Mouse (Mus musculus): ENCODE data around the gene Gper1.
A peak's percentile ranks its signal among the peaks of the same experiment; 100 is the strongest.
"Not testable (repeated sequence)": the region's sequence is repeated elsewhere in the genome, so short reads cannot be mapped to it uniquely, and the experiment has no call there.

The Gper1 gene

GRCm38 (mm10) chr5:139390324-139391119, 32.4 kb upstream of the Gper1 start:
- not testable (repeated sequence) for DNase-seq (ENCODE audit: low spot score in 2 of 2)

GRCm38 (mm10) chr5:139391309-139391990, 31.5 kb upstream of the Gper1 start:
- DNase-seq (ENCODE audit: low spot score in 2 of 2): no peak

- DNase-seq (ENCODE audit: low spot score in 2 of 2): no peak
These were observed 30.4 kb upstream of the Gper1 start for GRCm38 (mm10) chr5:139392219-139393196.

GRCm38 (mm10) chr5:139393197-139393588, 29.8 kb upstream of the Gper1 start:
- DNase-seq (ENCODE audit: low spot score in 2 of 2): no peak

GRCm38 (mm10) chr5:139394399-139394798, 28.6 kb upstream of the Gper1 start:
- no peak for DNase-seq (ENCODE audit: low spot score in 2 of 2)

GRCm38 (mm10) chr5:139395528-139395927, 27.4 kb upstream of the Gper1 start:
- no peak for DNase-seq (ENCODE audit: low spot score in 2 of 2)

- DNase-seq (ENCODE audit: low spot score in 2 of 2): no peak
These were observed 25.5 kb upstream of the Gper1 start for GRCm38 (mm10) chr5:139397359-139397916.

- DNase-seq (ENCODE audit: low spot score in 2 of 2): peak; percentile 87
These were observed 24.8 kb upstream of the Gper1 start for GRCm38 (mm10) chr5:139397959-139398753.

GRCm38 (mm10) chr5:139398786-139399185, 24.2 kb upstream of the Gper1 start:
- no peak for DNase-seq (ENCODE audit: low spot score in 2 of 2)

GRCm38 (mm10) chr5:139399991-139400390, 23.0 kb upstream of the Gper1 start:
- DNase-seq (ENCODE audit: low spot score in 2 of 2): no peak

GRCm38 (mm10) chr5:139402106-139402505, 20.8 kb upstream of the Gper1 start:
- DNase-seq (ENCODE audit: low spot score in 2 of 2): no peak

- DNase-seq (ENCODE audit: low spot score in 2 of 2): no peak
These were observed 19.2 kb upstream of the Gper1 start for GRCm38 (mm10) chr5:139403692-139404260.

- DNase-seq (ENCODE audit: low spot score in 2 of 2): no peak
These were observed 18.1 kb upstream of the Gper1 start, which contains the start of gene C130050O18Rik for GRCm38 (mm10) chr5:139404801-139405401. Gene C130050O18Rik, plus strand, starts transcription at chr5:139405280.

GRCm38 (mm10) chr5:139405478-139405877, 17.5 kb upstream of the Gper1 start:
- no peak for DNase-seq (ENCODE audit: low spot score in 2 of 2)

- DNase-seq (ENCODE audit: low spot score in 2 of 2): no peak
These were observed 17.0 kb upstream of the Gper1 start for GRCm38 (mm10) chr5:139405953-139406352.

GRCm38 (mm10) chr5:139407121-139407885, 15.6 kb upstream of the Gper1 start:
- DNase-seq (ENCODE audit: low spot score in 2 of 2): no peak

GRCm38 (mm10) chr5:139408511-139408910, 14.4 kb upstream of the Gper1 start:
- DNase-seq (ENCODE audit: low spot score in 2 of 2): no peak

- DNase-seq (ENCODE audit: low spot score in 2 of 2): no peak
These were observed 13.5 kb upstream of the Gper1 start for GRCm38 (mm10) chr5:139409412-139409811.

GRCm38 (mm10) chr5:139410056-139410455, 12.9 kb upstream of the Gper1 start:
- no peak for DNase-seq (ENCODE audit: low spot score in 2 of 2)
